Mouse (Mus musculus) liver, postnatal 0 days (tissue): ENCODE data around the gene Xylt1.

ENCODE experiments used
- CTCF ChIP-seq: sonication (generic); IDR thresholded peaks from 2 replicates; pipeline ENCODE4 v1.5.1; 2016; ENCODE audit warnings: antibody characterized with exemption, low read depth
- EP300 ChIP-seq: IDR thresholded peaks from 2 replicates; pipeline ENCODE4 v1.6.1; 2016; ENCODE audit warnings: antibody characterized with exemption, low read depth, mild to moderate bottlenecking

GRCm38 (mm10) chr7:117553228-117553627 lies 172.4 kb downstream of the Xylt1 start:
- TF ChIP-seq EP300, result no peak
- no peak for TF ChIP-seq CTCF
